Mouse (Mus musculus): ENCODE results near the gene Olfr169. TPM values are rescaled to one million over a fixed set of nuclear protein-coding genes. Genes with fewer than 3 reads are reported as not detected.
"Not testable (repeated sequence)": the region's sequence is repeated elsewhere in the genome, so short reads cannot be mapped to it uniquely, and the experiment has no call there.

Gene Olfr169
- not detected in 2 replicates for total RNA-seq (2015)
- not detected in 2 replicates for total RNA-seq (2017)

DNA sequence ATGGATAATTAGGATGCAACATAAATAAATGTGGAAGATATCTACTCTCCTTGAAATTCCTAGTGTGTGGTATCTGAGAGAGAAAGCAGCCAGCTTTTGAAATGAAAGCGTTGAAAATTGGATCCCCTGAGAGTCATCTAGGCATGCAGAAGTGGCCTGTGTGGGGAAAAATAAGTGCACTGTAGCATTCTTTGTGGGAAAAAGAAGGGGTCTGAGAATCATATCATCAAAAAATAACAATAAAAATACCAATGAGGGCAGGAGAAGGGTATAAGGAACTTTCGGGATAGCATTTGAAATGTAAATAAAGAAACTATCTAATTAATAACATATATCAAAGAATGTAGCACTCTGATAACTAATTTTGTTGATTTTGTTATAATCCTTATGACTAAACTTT is at the start of gene Olfr169:
Gene Olfr169, minus strand, starts transcription at position 101 of the 400 bp plus-strand sequence.
- ATAC-seq (ENCODE audit: poor library complexity, severe bottlenecking) = not testable (repeated sequence)

- not testable (repeated sequence) for ATAC-seq (ENCODE audit: poor library complexity, severe bottlenecking)
Measured at GRCm38 (mm10) chr16:19611782-19612181, 40.2 kb upstream of the Olfr169 start, which contains the start of gene Olfr170. TSS of gene Olfr170 (minus strand) at chr16:19611882.

GRCm38 (mm10) chr16:19603166-19603565 is 31.6 kb upstream of the Olfr169 start:
- ATAC-seq (ENCODE audit: poor library complexity, severe bottlenecking) = no peak

GRCm38 (mm10) chr16:19553429-19553828 is 18.2 kb downstream of the Olfr169 start:
- ATAC-seq (ENCODE audit: poor library complexity, severe bottlenecking) = not testable (repeated sequence)

DNA sequence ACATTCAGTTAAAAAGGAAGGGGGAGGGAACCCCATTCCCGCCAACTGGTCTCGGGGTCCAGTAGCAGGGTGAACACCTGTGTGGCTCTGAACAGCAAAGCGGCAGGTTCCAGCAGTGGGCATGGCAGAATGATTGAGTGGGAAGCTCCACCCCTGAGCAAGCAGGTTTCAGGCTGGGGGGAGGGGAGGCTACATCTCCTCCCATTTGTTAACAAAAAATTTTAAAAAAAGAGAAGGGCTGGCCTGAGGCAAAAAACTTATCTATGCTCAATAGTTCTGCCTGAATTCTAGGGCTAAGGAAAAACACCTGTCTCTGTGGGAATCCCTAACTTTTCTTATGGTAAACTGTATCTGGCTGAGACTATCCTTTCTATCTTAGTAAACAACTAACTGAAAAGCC is 19.4 kb downstream of the Olfr169 start:
- not testable (repeated sequence) for ATAC-seq (ENCODE audit: poor library complexity, severe bottlenecking)

DNA sequence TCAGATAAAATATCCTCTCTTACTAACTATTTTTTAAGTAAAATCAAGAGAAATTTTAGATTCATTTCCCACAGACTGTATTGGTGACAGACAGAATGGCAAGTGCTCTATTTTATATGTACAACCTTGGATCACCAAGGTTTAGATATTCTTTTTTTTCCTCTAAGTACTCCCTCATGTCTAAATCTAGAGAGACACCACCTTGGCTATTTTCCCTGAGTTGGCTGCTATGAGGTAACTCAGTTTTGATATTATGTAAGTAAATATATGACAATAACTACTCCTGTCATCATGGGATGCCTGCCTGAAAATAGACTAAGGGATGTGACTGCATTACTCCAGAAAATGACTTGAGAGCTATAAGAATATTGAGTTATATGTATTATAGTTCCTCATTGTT is 36.2 kb downstream of the Olfr169 start, which contains the start of gene Olfr168:
Gene Olfr168, minus strand, starts transcription at position 101 of the 400 bp plus-strand sequence.
- no peak for ATAC-seq (ENCODE audit: poor library complexity, severe bottlenecking)

DNA sequence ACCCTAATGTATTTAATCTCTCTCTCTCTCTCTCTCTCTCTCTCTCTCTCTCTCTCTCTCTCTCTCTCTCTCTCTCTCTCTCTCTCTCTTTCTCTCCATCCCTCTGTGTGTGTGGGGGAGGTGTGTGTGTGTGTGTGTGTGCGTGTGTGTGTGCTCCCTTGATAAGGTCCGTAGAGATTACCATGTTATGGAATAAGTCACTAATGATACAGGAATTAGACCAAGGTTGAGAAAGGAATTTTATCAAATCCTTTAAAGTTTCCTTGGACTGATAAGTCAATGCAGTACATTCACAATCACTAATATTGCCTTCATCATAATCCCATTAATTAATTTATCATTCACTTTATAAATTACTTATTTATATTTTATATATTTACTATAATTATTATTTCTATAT is 49.4 kb downstream of the Olfr169 start, which contains the start of gene Olfr167:
Gene Olfr167, minus strand, starts transcription at position 101 of the 400 bp plus-strand sequence.
- no peak for ATAC-seq (ENCODE audit: poor library complexity, severe bottlenecking)

Other genes with a start within 250 kb of the Olfr169 start
- gene Olfr165, start 148.7 kb downstream of the Olfr169 start, total RNA-seq (2015) = not detected in 2 replicates
- gene Olfr165, start 148.7 kb downstream of the Olfr169 start, total RNA-seq (2017) = not detected in 2 replicates
- not detected in 2 replicates for gene Olfr166, start 88.1 kb downstream of the Olfr169 start, total RNA-seq (2015)
- 0.11 TPM in 1 of 2 replicates, not detected in the other for gene Olfr166, start 88.1 kb downstream of the Olfr169 start, total RNA-seq (2017)
- not detected in 2 replicates for gene Olfr167, start 49.5 kb downstream of the Olfr169 start, total RNA-seq (2015)
- gene Olfr167, start 49.5 kb downstream of the Olfr169 start, total RNA-seq (2017) = not detected in 2 replicates
- gene Olfr168, start 36.3 kb downstream of the Olfr169 start, total RNA-seq (2015) = not detected in 2 replicates
- not detected in 2 replicates for gene Olfr168, start 36.3 kb downstream of the Olfr169 start, total RNA-seq (2017)
- not detected in 2 replicates for gene Olfr170, start 40.1 kb upstream of the Olfr169 start, total RNA-seq (2015)
- gene Olfr170, start 40.1 kb upstream of the Olfr169 start, total RNA-seq (2017) = not detected in 2 replicates
- gene Olfr171, start 58.1 kb upstream of the Olfr169 start, total RNA-seq (2015) = not detected in 2 replicates
- not detected in 2 replicates for gene Olfr171, start 58.1 kb upstream of the Olfr169 start, total RNA-seq (2017)
- not detected in 2 replicates for gene Lamp3, start 134.6 kb upstream of the Olfr169 start, total RNA-seq (2015)
- not detected in 2 replicates for gene Lamp3, start 134.6 kb upstream of the Olfr169 start, total RNA-seq (2017)
- gene B3gnt5, start 188.4 kb upstream of the Olfr169 start, total RNA-seq (2015) = 3.4 and 3.6 TPM in 2 replicates
- 3.5 and 5.9 TPM in 2 replicates for gene B3gnt5, start 188.4 kb upstream of the Olfr169 start, total RNA-seq (2017)

Data from megakaryocyte, adult 5-6 weeks (primary cell).